Mouse (Mus musculus) embryo, embryonic 11 days (tissue): ENCODE measurements around the gene Prkch.

ENCODE experiments used
- DNase-seq: peaks from one replicate; pipeline ENCODE4 v3.0.0-alpha.2; 2015

Prkch gene

GRCm38 (mm10) chr12:73583813-73584609, 585 bp upstream of the Prkch start:
- DNase-seq, result peak; percentile 65

DNA sequence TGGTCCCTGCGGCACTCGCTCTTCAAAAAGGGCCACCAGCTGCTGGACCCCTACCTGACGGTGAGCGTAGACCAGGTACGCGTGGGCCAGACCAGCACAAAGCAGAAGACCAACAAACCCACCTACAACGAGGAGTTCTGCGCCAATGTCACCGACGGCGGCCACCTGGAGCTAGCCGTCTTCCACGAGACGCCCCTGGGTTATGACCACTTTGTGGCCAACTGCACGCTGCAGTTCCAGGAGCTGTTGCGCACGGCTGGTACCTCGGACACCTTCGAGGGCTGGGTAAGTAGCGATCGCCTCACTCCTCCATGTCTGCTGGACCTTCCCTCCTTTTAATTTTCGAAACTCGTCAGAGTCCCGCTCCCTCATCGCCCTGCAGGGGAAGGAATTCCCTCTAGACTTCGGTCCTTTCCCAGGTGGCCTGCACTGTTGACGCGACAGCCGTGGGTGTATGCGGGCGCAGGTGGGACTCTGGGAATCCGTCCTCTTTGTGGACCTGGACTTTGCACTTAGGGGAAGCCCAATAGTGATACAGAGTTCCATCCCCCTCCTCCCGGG, 725 bp downstream of the Prkch start:
- peak; percentile 28 for DNase-seq

DNA sequence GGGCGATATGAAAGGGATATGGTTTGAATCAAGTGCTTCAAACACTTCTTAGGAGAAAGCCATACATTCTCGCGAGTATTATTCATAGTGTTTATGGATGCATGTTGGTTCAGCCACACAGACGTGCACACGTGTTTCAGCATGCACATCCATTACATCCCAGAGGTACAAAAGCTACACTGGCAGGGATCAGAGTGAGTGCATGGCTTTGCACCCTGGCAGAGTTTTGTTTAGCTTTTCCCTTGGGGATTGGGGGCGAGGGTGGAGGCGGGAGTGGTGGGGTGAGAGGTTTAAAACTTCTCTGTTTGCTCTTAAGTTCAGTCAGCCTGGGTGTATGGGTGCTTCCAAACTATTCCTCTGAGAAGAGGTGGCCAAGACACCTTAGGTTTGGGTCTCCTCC, 1.3 kb downstream of the Prkch start:
- no peak for DNase-seq

DNA sequence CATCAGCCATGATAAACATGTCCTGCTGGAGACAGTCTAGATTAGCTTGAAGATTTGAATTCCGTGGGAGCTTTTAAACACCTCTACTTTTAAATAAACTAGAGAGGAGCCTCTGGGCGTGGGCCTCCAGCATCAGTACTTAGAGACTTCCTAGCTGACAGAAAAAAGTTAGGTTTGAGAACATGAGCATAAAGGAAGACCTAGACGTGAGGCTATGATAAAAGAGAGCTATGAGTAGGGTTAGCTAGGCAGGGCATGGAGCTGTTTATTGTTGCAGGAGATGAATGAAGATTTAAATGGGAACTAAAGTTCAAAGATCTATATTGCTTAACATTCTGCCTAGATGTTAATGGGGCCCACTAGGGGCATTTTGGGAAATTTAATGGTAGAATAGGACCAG, 2.7 kb downstream of the Prkch start:
- no peak for DNase-seq

DNA sequence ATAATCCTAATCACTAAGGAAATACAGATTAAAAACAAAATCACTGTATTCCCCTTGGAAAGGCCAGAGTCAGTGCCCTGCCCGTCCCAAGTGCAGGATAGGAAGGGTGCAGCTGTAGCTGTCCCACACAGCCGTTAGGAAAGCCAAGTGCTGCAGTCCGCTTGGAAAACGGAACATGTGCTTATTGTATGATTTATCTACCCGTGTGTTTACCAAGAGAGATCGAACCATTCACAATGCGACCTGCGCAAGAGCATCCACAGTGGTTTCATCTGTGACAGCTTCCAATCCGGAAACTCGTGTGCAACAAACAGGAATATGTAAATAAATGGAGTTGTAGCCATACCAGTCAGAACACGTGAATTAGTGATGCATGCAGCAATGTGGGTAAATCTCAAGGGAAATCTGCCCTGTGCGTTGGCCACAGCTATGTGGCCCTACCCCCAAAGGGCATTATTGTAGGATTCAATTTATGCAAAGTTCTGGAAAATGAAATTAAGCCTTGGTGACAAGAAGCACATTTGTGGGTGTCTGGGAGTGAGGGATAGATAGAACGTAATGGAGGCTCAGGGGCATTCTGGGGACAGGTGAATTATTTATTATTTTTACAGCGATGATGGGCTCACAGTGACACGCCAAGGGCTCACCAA, 6.2 kb downstream of the Prkch start:
- DNase-seq, result no peak

- DNase-seq, result no peak
Observed at GRCm38 (mm10) chr12:73591625-73592024, 7.0 kb downstream of the Prkch start.

GRCm38 (mm10) chr12:73593021-73593798, 8.6 kb downstream of the Prkch start:
- no peak for DNase-seq

GRCm38 (mm10) chr12:73594177-73594745, 9.7 kb downstream of the Prkch start:
- DNase-seq, result no peak

- DNase-seq, result no peak
Observed at GRCm38 (mm10) chr12:73595226-73595625, 10.6 kb downstream of the Prkch start.

DNA sequence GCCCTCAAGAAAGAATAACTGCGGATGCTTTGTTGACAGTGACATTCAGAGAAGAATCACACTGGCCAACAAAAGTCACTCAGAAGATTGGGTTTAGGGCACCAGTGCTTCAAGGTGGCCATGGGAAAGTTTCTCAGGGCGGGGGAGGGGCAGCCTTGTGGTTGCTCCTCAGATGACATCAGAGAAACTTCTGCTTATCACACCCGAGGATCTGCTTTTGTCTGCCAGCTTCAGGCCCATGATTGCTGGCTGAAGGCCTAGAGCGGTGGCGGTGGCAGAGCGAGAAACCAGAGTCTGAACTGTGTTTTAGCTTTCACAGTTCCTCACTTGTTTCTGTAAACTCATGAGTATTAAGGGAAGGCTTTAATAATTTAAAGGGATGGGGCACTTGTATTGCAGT, 13.6 kb downstream of the Prkch start:
- peak; percentile 23 for DNase-seq

GRCm38 (mm10) chr12:73600457-73600856, 15.9 kb downstream of the Prkch start:
- DNase-seq, result no peak

GRCm38 (mm10) chr12:73602974-73603373, 18.4 kb downstream of the Prkch start:
- DNase-seq, result no peak

- no peak for DNase-seq
Observed at GRCm38 (mm10) chr12:73603653-73604052, 19.1 kb downstream of the Prkch start.

DNA sequence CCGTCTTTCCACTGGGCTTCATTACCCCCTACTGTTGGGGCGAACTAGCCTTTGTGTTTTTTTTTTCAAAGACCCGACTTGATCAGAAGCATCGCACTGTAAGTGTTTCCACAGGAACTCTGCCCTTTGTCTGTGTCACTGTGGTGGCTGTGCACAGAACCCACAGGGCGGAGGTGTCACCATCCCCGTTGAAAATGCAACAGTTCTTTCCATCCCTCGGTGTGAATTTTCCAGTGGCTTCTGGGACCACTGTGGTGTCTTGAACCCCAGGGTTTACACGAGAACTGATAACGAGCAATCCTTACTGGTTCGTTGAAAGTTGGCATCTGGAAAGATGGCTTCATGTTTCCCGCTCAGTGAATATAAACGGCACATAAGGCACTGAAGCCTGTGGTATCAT, 20.2 kb downstream of the Prkch start:
- DNase-seq, result no peak

DNA sequence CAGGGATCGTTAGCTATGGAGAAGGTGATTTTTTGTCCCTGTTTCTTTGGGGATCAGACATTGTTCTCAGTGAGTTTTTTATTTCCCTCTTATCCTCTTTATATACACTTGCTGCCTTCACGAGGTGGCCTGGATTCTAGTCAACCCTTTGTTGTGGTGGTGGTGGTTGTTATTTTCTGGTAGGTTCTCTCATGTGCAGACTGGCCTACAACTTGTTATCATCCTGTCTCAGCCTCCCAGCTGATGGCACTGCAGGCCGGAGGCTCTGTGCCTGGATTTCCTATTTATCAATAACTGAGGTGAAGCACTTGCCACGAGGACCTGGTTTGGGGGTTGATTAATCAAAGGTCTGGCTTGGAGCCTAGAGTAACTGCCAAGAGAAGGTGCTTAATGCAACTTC, 20.6 kb downstream of the Prkch start:
- DNase-seq, result no peak

GRCm38 (mm10) chr12:73607381-73608064, 22.9 kb downstream of the Prkch start:
- peak; percentile 38 for DNase-seq

- DNase-seq, result peak; percentile 74
Observed at GRCm38 (mm10) chr12:73608065-73608397, 23.4 kb downstream of the Prkch start.

GRCm38 (mm10) chr12:73609262-73609661, 24.7 kb downstream of the Prkch start:
- DNase-seq, result no peak

GRCm38 (mm10) chr12:73609676-73610545, 25.3 kb downstream of the Prkch start:
- DNase-seq, result no peak

- DNase-seq, result no peak
Observed at GRCm38 (mm10) chr12:73610831-73611370, 26.3 kb downstream of the Prkch start.

DNA sequence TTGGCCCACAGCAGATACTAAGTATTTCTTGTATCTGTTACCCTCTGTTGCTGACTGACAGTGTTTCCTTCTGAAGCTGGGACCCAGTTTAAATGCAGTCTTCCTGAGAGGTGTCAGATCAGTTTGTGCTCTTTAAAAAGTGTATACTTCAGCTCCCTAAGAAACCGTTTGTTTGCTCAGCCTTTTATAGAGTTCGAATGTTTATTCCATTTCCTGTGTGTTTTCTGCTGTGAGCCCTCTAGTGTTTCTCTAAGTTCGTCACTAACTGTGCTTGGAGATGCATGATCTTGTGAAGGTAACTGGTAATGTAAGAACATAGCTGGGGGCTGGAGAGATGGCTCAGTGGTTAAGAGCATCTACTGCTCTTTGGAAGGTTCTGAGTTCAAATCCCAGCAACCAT, 27.1 kb downstream of the Prkch start:
- DNase-seq, result no peak
